Mouse (Mus musculus) gastrocnemius, postnatal 25 days (tissue): ENCODE results near the gene Gm21761. TPM values are rescaled to one million over a fixed set of nuclear protein-coding genes. Genes with fewer than 3 reads are reported as not detected.

Source experiments
- total RNA-seq, 2 experiments: library from RNA; stranded (reverse); gene quantifications; 1 replicate in 1 of 2; 2 replicates in 1 of 2; pipeline ENCODE4 v1.2.3; 2021

Gm21761 gene
- total RNA-seq, 2 experiments from 2014 or later, result not detected

Other genes with a start within 250 kb of the Gm21761 start
- 10 to 100 TPM; 30.7 to 30.9 TPM for gene Hmgcs1, start 238.9 kb downstream of the Gm21761 start, total RNA-seq
- 1 to 10 TPM; 1.1 to 1.3 TPM for gene Nim1k, start 173.4 kb downstream of the Gm21761 start, total RNA-seq
- gene Zfp131, start 138.4 kb downstream of the Gm21761 start, total RNA-seq, result 10 to 100 TPM; 17.4 to 18.4 TPM
- not detected for gene AF067063, start 99.1 kb downstream of the Gm21761 start, total RNA-seq
- not detected for gene D13Ertd608e, start 93.3 kb downstream of the Gm21761 start, total RNA-seq
- not detected for gene Tcstv1, start 34.5 kb downstream of the Gm21761 start, total RNA-seq
- gene B020031M17Rik, start 21.5 kb upstream of the Gm21761 start, total RNA-seq, result not detected
- gene Gm36079, start 97.7 kb upstream of the Gm21761 start, total RNA-seq, result not detected
- under 1 TPM in 1 of 2 experiments, not detected in 1; 0.16 TPM for gene Gm21188, start 122.9 kb upstream of the Gm21761 start, total RNA-seq
- gene Gm20767, start 211.0 kb upstream of the Gm21761 start, total RNA-seq, result not detected
- gene Gm21818, start 243.2 kb upstream of the Gm21761 start, total RNA-seq, result not detected